Mouse (Mus musculus): ENCODE measurements around the gene Irf2bp1. TPM values are rescaled to one million over a fixed set of nuclear protein-coding genes. Genes with fewer than 3 reads are reported as not detected.

Gene Irf2bp1
- polyA plus RNA-seq, 1 experiment from 2014 or later, result 25.7 TPM

GRCm38 (mm10) chr7:18987100-18987499 is 16.7 kb upstream of the Irf2bp1 start, which contains the start of gene Nanos2:
Gene Nanos2 (plus strand): TSS chr7:18987400.
- 85% methylated on average over 2 of the region's 2 CpGs for WGBS
- peaks cover 16% of the 10 kb centered on the region for H3K4me1 ChIP-seq
- H3K27me3 ChIP-seq (replicated peaks; ENCODE audit: low read depth, poor library complexity, severe bottlenecking), result peaks cover 29% of the 10 kb centered on the region
- H3K27ac ChIP-seq (replicated peaks), result no peak within 1 kb of the TSS
- no peaks in the 10 kb centered on the region for H3K9me3 ChIP-seq
- no peak within 1 kb of the TSS for H3K4me3 ChIP-seq
- no peaks in the 10 kb centered on the region for H3K36me3 ChIP-seq (replicated peaks)
- DNase-seq (ENCODE audit: low spot score), result no peak

- no peaks in the 10 kb centered on the region for H3K36me3 ChIP-seq (replicated peaks)
Observed at GRCm38 (mm10) chr7:18987747-18988146, 16.1 kb upstream of the Irf2bp1 start.

GRCm38 (mm10) chr7:18988780-18989179 is 15.1 kb upstream of the Irf2bp1 start:
- Histone ChIP-seq H3K9me3 (no peaks in the 10 kb centered on the region), H3K27me3 (replicated peaks; ENCODE audit: low read depth, poor library complexity, severe bottlenecking) (peaks cover 45% of the 10 kb centered on the region), H3K36me3 (replicated peaks) (peaks cover 4% of the 10 kb centered on the region; the same call in 1 of the 2 replicates), H3K4me3 (no peak overlapping the region), H3K27ac (replicated peaks) (no peak overlapping the region), H3K4me1 (peaks cover 23% of the 10 kb centered on the region)
- DNase-seq (ENCODE audit: low spot score), result no peak
- 67% methylated on average over 6 of the region's 6 CpGs for WGBS

More at GRCm38 (mm10) chr7:18987747-18988146, 16.1 kb upstream of the Irf2bp1 start:
- no peak for DNase-seq (ENCODE audit: low spot score)
- Histone ChIP-seq H3K4me3 (no peak overlapping the region), H3K4me1 (peaks cover 22% of the 10 kb centered on the region), H3K27me3 (replicated peaks; ENCODE audit: low read depth, poor library complexity, severe bottlenecking) (peaks cover 35% of the 10 kb centered on the region), H3K9me3 (no peaks in the 10 kb centered on the region), H3K27ac (replicated peaks) (no peak overlapping the region)
- WGBS, result 75% methylated on average over 13 of the region's 13 CpGs

GRCm38 (mm10) chr7:18989995-18990394 is 13.8 kb upstream of the Irf2bp1 start:
- no peaks in the 10 kb centered on the region for H3K9me3 ChIP-seq
- DNase-seq (ENCODE audit: low spot score), result no peak
- WGBS, result 11% methylated on average over 5 of the region's 5 CpGs
- peaks cover 9% of the 10 kb centered on the region; the same call in 1 of the 2 replicates for H3K36me3 ChIP-seq (replicated peaks)
- peaks cover 56% of the 10 kb centered on the region for H3K27me3 ChIP-seq (replicated peaks; ENCODE audit: low read depth, poor library complexity, severe bottlenecking)
- H3K27ac ChIP-seq (replicated peaks), result peak overlapping the region; percentile 80; the same call in 1 of the 2 replicates
- H3K4me1 ChIP-seq, result peaks cover 23% of the 10 kb centered on the region
- H3K4me3 ChIP-seq, result peak overlapping the region; percentile 65

GRCm38 (mm10) chr7:18990601-18991295 is 13.1 kb upstream of the Irf2bp1 start, which contains the start of gene Mypop:
Gene Mypop (plus strand): TSS chr7:18991245.
- H3K27ac ChIP-seq (replicated peaks), result peak within 1 kb of the TSS; percentile 80
- WGBS, result under 1% methylated on average over 37 of the region's 37 CpGs
- H3K27me3 ChIP-seq (replicated peaks; ENCODE audit: low read depth, poor library complexity, severe bottlenecking), result peaks cover 56% of the 10 kb centered on the region
- DNase-seq (ENCODE audit: low spot score), result peak; percentile 100
- peak within 1 kb of the TSS; percentile 65 for H3K4me3 ChIP-seq
- no peaks in the 10 kb centered on the region for H3K9me3 ChIP-seq
- peaks cover 16% of the 10 kb centered on the region for H3K36me3 ChIP-seq (replicated peaks)
- H3K4me1 ChIP-seq, result peaks cover 23% of the 10 kb centered on the region

- WGBS, result under 1% methylated on average over 59 of the region's 59 CpGs
- H3K27me3 ChIP-seq (replicated peaks; ENCODE audit: low read depth, poor library complexity, severe bottlenecking), result peaks cover 56% of the 10 kb centered on the region
- peak; percentile 52 for DNase-seq (ENCODE audit: low spot score)
- peaks cover 23% of the 10 kb centered on the region for H3K4me1 ChIP-seq
- H3K4me3 ChIP-seq, result peak overlapping the region; percentile 65
- no peaks in the 10 kb centered on the region for H3K9me3 ChIP-seq
- H3K27ac ChIP-seq (replicated peaks), result peak overlapping the region; percentile 80
- peaks cover 26% of the 10 kb centered on the region for H3K36me3 ChIP-seq (replicated peaks)
Observed at GRCm38 (mm10) chr7:18991660-18992293, 12.1 kb upstream of the Irf2bp1 start.

GRCm38 (mm10) chr7:18992294-18992675 is 11.6 kb upstream of the Irf2bp1 start:
- H3K4me1 ChIP-seq, result peaks cover 23% of the 10 kb centered on the region
- WGBS, result 4% methylated on average over 31 of the region's 31 CpGs
- H3K4me3 ChIP-seq, result peak overlapping the region; percentile 65
- H3K27me3 ChIP-seq (replicated peaks; ENCODE audit: low read depth, poor library complexity, severe bottlenecking), result peaks cover 56% of the 10 kb centered on the region
- H3K27ac ChIP-seq (replicated peaks), result peak overlapping the region; percentile 80
- H3K9me3 ChIP-seq, result no peaks in the 10 kb centered on the region
- peak; percentile 51 for DNase-seq (ENCODE audit: low spot score)
- H3K36me3 ChIP-seq (replicated peaks), result peaks cover 30% of the 10 kb centered on the region

GRCm38 (mm10) chr7:18993036-18993435 is 10.8 kb upstream of the Irf2bp1 start:
- H3K27me3 ChIP-seq (replicated peaks; ENCODE audit: low read depth, poor library complexity, severe bottlenecking), result peaks cover 49% of the 10 kb centered on the region
- no peak for DNase-seq (ENCODE audit: low spot score)
- H3K9me3 ChIP-seq, result no peaks in the 10 kb centered on the region
- H3K4me1 ChIP-seq, result peaks cover 23% of the 10 kb centered on the region
- H3K27ac ChIP-seq (replicated peaks), result no peak overlapping the region
- no peak overlapping the region; the same call in 1 of the 2 replicates for H3K4me3 ChIP-seq
- H3K36me3 ChIP-seq (replicated peaks), result peaks cover 37% of the 10 kb centered on the region
- 86% methylated on average over 5 of the region's 5 CpGs for WGBS

- no peak for DNase-seq (ENCODE audit: low spot score)
- H3K9me3 ChIP-seq, result no peaks in the 10 kb centered on the region
- H3K27ac ChIP-seq (replicated peaks), result no peak overlapping the region
- H3K4me1 ChIP-seq, result peaks cover 28% of the 10 kb centered on the region
- no peak overlapping the region for H3K4me3 ChIP-seq
- 41% methylated on average over 9 of the region's 9 CpGs for WGBS
- H3K27me3 ChIP-seq (replicated peaks; ENCODE audit: low read depth, poor library complexity, severe bottlenecking), result peaks cover 10% of the 10 kb centered on the region
- peaks cover 33% of the 10 kb centered on the region for H3K36me3 ChIP-seq (replicated peaks)
Observed at GRCm38 (mm10) chr7:18998835-18999234, 5.0 kb upstream of the Irf2bp1 start.

- Histone ChIP-seq H3K27me3 (replicated peaks; ENCODE audit: low read depth, poor library complexity, severe bottlenecking) (no peaks in the 10 kb centered on the region), H3K36me3 (replicated peaks) (peaks cover 32% of the 10 kb centered on the region), H3K9me3 (no peaks in the 10 kb centered on the region), H3K4me1 (peaks cover 39% of the 10 kb centered on the region), H3K27ac (replicated peaks) (peak overlapping the region; percentile 83), H3K4me3 (peak overlapping the region; percentile 57)
- DNase-seq (ENCODE audit: low spot score), result no peak
- 47% methylated on average over 10 of the region's 10 CpGs for WGBS
Observed at GRCm38 (mm10) chr7:19000421-19000820, 3.4 kb upstream of the Irf2bp1 start.

GRCm38 (mm10) chr7:19001066-19001806 is 2.6 kb upstream of the Irf2bp1 start:
- no peaks in the 10 kb centered on the region for H3K27me3 ChIP-seq (replicated peaks; ENCODE audit: low read depth, poor library complexity, severe bottlenecking)
- WGBS, result 28% methylated on average over 18 of the region's 18 CpGs
- peaks cover 47% of the 10 kb centered on the region for H3K4me1 ChIP-seq
- peak overlapping the region; percentile 83 for H3K27ac ChIP-seq (replicated peaks)
- no peaks in the 10 kb centered on the region for H3K9me3 ChIP-seq
- H3K4me3 ChIP-seq, result peak overlapping the region; percentile 57
- peak; percentile 73 for DNase-seq (ENCODE audit: low spot score)
- peaks cover 32% of the 10 kb centered on the region for H3K36me3 ChIP-seq (replicated peaks)

- Histone ChIP-seq H3K27ac (replicated peaks) (peak overlapping the region; percentile 83; the same call in 1 of the 2 replicates), H3K36me3 (replicated peaks) (peaks cover 31% of the 10 kb centered on the region), H3K4me3 (peak overlapping the region; percentile 57; the same call in 1 of the 2 replicates), H3K4me1 (peaks cover 51% of the 10 kb centered on the region), H3K9me3 (no peaks in the 10 kb centered on the region), H3K27me3 (replicated peaks; ENCODE audit: low read depth, poor library complexity, severe bottlenecking) (no peaks in the 10 kb centered on the region)
- WGBS, result 83% methylated on average over 3 of the region's 3 CpGs
- DNase-seq (ENCODE audit: low spot score), result no peak
Observed at GRCm38 (mm10) chr7:19001807-19002085, 2.1 kb upstream of the Irf2bp1 start.
